Mouse (Mus musculus) embryonic facial prominence, embryonic 13.5 days (tissue): ENCODE measurements around the gene Gm10130. TPM values are rescaled to one million over a fixed set of nuclear protein-coding genes. Genes with fewer than 3 reads are reported as not detected.
"Not testable (repeated sequence)": the region's sequence is repeated elsewhere in the genome, so short reads cannot be mapped to it uniquely, and the experiment has no call there.

Experiments
- ATAC-seq: fragments of 200-750 bp; cut with Nextera tagmentation; 2 replicates; pipeline ENCODE4 v1.8.0; 2017; ENCODE audit warnings: low read depth; ENCODE audit not compliant: insufficient number of reproducible peaks, insufficient read depth, low FRiP score, low TSS enrichment
- H3K27ac ChIP-seq: fragments of 300-500 bp; sonication (generic); 2 replicates; pipeline ENCODE4 v1.5.1; 2015; ENCODE audit warnings: moderate library complexity, mild to moderate bottlenecking, inconsistent platforms
- H3K27me3 ChIP-seq: fragments of 300-500 bp; sonication (generic); 2 replicates; pipeline ENCODE4 v1.6.1; 2015; ENCODE audit warnings: mild to moderate bottlenecking, inconsistent platforms
- H3K36me3 ChIP-seq: fragments of 300-500 bp; sonication (generic); 2 replicates; pipeline ENCODE4 v1.6.1; 2015; ENCODE audit warnings: mild to moderate bottlenecking, inconsistent platforms
- H3K4me1 ChIP-seq: fragments of 300-500 bp; sonication (generic); 2 replicates; pipeline ENCODE4 v1.6.1; 2015; ENCODE audit warnings: inconsistent platforms
- H3K4me2 ChIP-seq: fragments of 300-500 bp; sonication (generic); 2 replicates; pipeline ENCODE4 v1.6.1; 2015; ENCODE audit warnings: moderate library complexity, mild to moderate bottlenecking, inconsistent platforms
- H3K4me3 ChIP-seq: fragments of 300-500 bp; sonication (generic); 2 replicates; pipeline ENCODE4 v1.5.1; 2015; ENCODE audit warnings: mild to moderate bottlenecking, inconsistent platforms
- H3K9ac ChIP-seq: fragments of 300-500 bp; sonication (generic); 2 replicates; pipeline ENCODE4 v1.6.1; 2015; ENCODE audit warnings: mild to moderate bottlenecking, inconsistent platforms
- H3K9me3 ChIP-seq: fragments of 300-500 bp; sonication (generic); 2 replicates; pipeline ENCODE4 v1.6.1; 2016; ENCODE audit warnings: inconsistent platforms
- WGBS: fragments of 180-500 bp; shearing (Covaris S2); methylation state at CpG from one replicate; pipeline ENCODE4 v1.1.7; 2015; ENCODE audit warnings: mixed read lengths; 5-methylcytosine and 5-hydroxymethylcytosine counted together
- polyA plus RNA-seq: library from polyadenylated mRNA; unstranded; fragments of >200 nt; fragmentation: Nextera tagmentation; extraction: Ambion mirVana; gene quantifications from 2 replicates; pipeline ENCODE4 v1.2.1, GENCODE M21; 2015

Gene Gm10130
- polyA plus RNA-seq, 1 experiment from 2014 or later, result 4.0 TPM

- 78% methylated on average over 1 of the region's 1 CpGs for WGBS
- Histone ChIP-seq H3K9ac (no peak overlapping the region), H3K9me3 (peaks cover 15% of the 10 kb centered on the region; the same call in 1 of the 2 replicates), H3K4me1 (no peaks in the 10 kb centered on the region), H3K36me3 (no peaks in the 10 kb centered on the region), H3K27me3 (no peaks in the 10 kb centered on the region), H3K4me2 (no peak overlapping the region), H3K4me3 (no peak overlapping the region), H3K27ac (no peak overlapping the region)
- no peak for ATAC-seq
These were observed 66.7 kb downstream of the Gm10130 start for GRCm38 (mm10) chr2:150390198-150390597.

DNA sequence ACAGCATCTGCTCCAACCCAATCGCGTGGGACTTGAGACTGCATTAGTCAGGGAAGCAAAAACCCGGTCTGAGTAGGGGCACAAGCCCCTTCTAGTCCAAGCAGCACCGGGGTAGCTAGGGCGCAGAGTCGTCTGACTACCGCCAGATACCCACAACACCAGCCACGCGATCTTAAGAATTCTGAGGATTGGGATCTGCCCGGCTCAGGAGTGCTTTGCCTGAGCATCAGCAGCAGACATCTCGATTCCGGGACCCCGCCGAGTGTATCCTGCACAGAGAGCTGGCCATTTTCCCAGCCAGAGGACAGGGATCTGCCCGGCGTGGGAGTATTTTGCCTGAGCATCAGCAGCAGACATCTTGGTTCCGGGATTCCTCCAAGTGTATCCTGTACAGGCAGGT, 88.6 kb downstream of the Gm10130 start:
- not testable (repeated sequence) for H3K4me1 ChIP-seq, ATAC-seq, H3K9ac ChIP-seq, H3K27ac ChIP-seq, H3K4me2 ChIP-seq, H3K27me3 ChIP-seq, H3K4me3 ChIP-seq
- WGBS, result 89% methylated on average over 17 of the region's 17 CpGs
- Histone ChIP-seq H3K9me3 (peaks cover 25% of the 10 kb centered on the region), H3K36me3 (peaks cover 29% of the 10 kb centered on the region)

Other genes starting within 250 kb of the Gm10130 start
- 6.5 and 7.1 TPM in 2 replicates for gene Zfp120, start 187.0 kb upstream of the Gm10130 start, polyA plus RNA-seq
- not detected in 2 replicates for gene Gm10770, start 144.0 kb upstream of the Gm10130 start, polyA plus RNA-seq
- gene Gm14139, start 141.9 kb upstream of the Gm10130 start, polyA plus RNA-seq, result not detected in 2 replicates
- 8.5 and 10.4 TPM in 2 replicates for gene Zfp937, start 105.6 kb upstream of the Gm10130 start, polyA plus RNA-seq
- gene Gm21994, start 68.1 kb upstream of the Gm10130 start, polyA plus RNA-seq, result 7.6 and 7.7 TPM in 2 replicates
- gene Gm14124, start 66.2 kb upstream of the Gm10130 start, polyA plus RNA-seq, result not detected in 2 replicates
- 9.8 and 10.2 TPM in 2 replicates for gene 3300002I08Rik, start 39.1 kb downstream of the Gm10130 start, polyA plus RNA-seq
- gene Zfp442, start 127.8 kb downstream of the Gm10130 start, polyA plus RNA-seq, result 8.2 and 8.5 TPM in 2 replicates
- 0.07 TPM in 1 of 2 replicates, not detected in the other for gene Zfp345, start 161.4 kb downstream of the Gm10130 start, polyA plus RNA-seq
- 1.0 and 1.1 TPM in 2 replicates for gene Cst7, start 246.7 kb downstream of the Gm10130 start, polyA plus RNA-seq